Mouse (Mus musculus) hindbrain, embryonic 11.5 days (tissue): ENCODE data around the gene Mab21l2. TPM values are rescaled to one million over a fixed set of nuclear protein-coding genes. Genes with fewer than 3 reads are reported as not detected.

ENCODE experiments used
- ATAC-seq: fragments of 200-750 bp; cut with Nextera tagmentation; 2 replicates; pipeline ENCODE4 v1.8.0; 2017; ENCODE audit warnings: mild to moderate bottlenecking, moderate TSS enrichment, moderate library complexity; ENCODE audit not compliant: low FRiP score
- DNase-seq: peaks from one replicate; pipeline ENCODE4 v3.0.0-alpha.2; 2015; ENCODE audit warnings: low spot score
- H3K27ac ChIP-seq: fragments of 300-500 bp; sonication (generic); 2 replicates; pipeline ENCODE4 v1.5.1; 2014; ENCODE audit warnings: mild to moderate bottlenecking, low read depth, low read length
- H3K27me3 ChIP-seq: fragments of 300-500 bp; sonication (generic); 2 replicates; pipeline ENCODE4 v1.6.1; 2014; ENCODE audit warnings: mild to moderate bottlenecking, low read length, moderate library complexity, mixed read lengths; ENCODE audit not compliant: control insufficient read depth, insufficient read depth
- H3K36me3 ChIP-seq: fragments of 300-500 bp; sonication (generic); 2 replicates; pipeline ENCODE4 v1.6.1; 2014; ENCODE audit warnings: mild to moderate bottlenecking, low read length, moderate library complexity, mixed read lengths; ENCODE audit not compliant: control insufficient read depth, insufficient read depth
- H3K4me1 ChIP-seq: fragments of 300-500 bp; sonication (generic); replicated peaks from 2 replicates; pipeline ENCODE4 v1.6.1; 2014; ENCODE audit warnings: low read length, mixed read lengths; ENCODE audit not compliant: control insufficient read depth, insufficient read depth
- H3K4me2 ChIP-seq: fragments of 300-500 bp; sonication (generic); replicated peaks from 2 replicates; pipeline ENCODE4 v1.6.1; 2014; ENCODE audit warnings: mild to moderate bottlenecking, low read depth, low read length
- H3K4me3 ChIP-seq: fragments of 300-500 bp; sonication (generic); 2 replicates; pipeline ENCODE4 v1.5.1; 2014; ENCODE audit warnings: low read depth, low read length
- H3K9ac ChIP-seq: fragments of 300-500 bp; sonication (generic); 2 replicates; pipeline ENCODE4 v1.6.1; 2014; ENCODE audit warnings: low read depth, low read length
- H3K9me3 ChIP-seq: fragments of 300-500 bp; sonication (generic); 2 replicates; pipeline ENCODE4 v1.6.1; 2016; ENCODE audit warnings: low read length; ENCODE audit not compliant: control insufficient read depth
- WGBS: fragments of 180-500 bp; shearing (Covaris S2); extraction: QIAGEN DNeasy Blood & Tissue Kit; methylation state at CpG from one replicate; pipeline ENCODE4 v1.1.7; 2014; 5-methylcytosine and 5-hydroxymethylcytosine counted together
- polyA plus RNA-seq: library from polyadenylated mRNA; unstranded; fragments of >200 nt; fragmentation: Nextera tagmentation; extraction: Ambion mirVana; gene quantifications from 2 replicates; pipeline ENCODE4 v1.2.1, GENCODE M21; 2014

The Mab21l2 gene
- polyA plus RNA-seq, 1 experiment from 2014 or later, result 151 TPM

- ATAC-seq, result no peak
- no peaks in the 10 kb centered on the region for H3K9me3 ChIP-seq
- H3K4me2 ChIP-seq, result no peak overlapping the region; the same call in 1 of the 2 replicates
- peaks cover 12% of the 10 kb centered on the region for H3K27me3 ChIP-seq
- no peaks in the 10 kb centered on the region for H3K36me3 ChIP-seq
- peak; percentile 63 for DNase-seq
- peak overlapping the region; percentile 32 for H3K27ac ChIP-seq
- H3K4me1 ChIP-seq, result 0 out of 2 replicates have a peak, but pooled peaks cover 2% of the 10 kb centered on the region
- WGBS, result 27% methylated on average over 3 of the region's 3 CpGs
- H3K4me3 ChIP-seq, result peak overlapping the region; percentile 26
- H3K9ac ChIP-seq, result no peak overlapping the region
Measured at GRCm38 (mm10) chr3:86544785-86545184, 3.6 kb downstream of the Mab21l2 start.

- H3K4me3 ChIP-seq, result no peak overlapping the region
- H3K4me2 ChIP-seq, result no peak overlapping the region; the same call in 1 of the 2 replicates
- DNase-seq (no peak), ATAC-seq (no peak)
- H3K9ac ChIP-seq, result no peak overlapping the region
- no peaks in the 10 kb centered on the region for H3K9me3 ChIP-seq
- peak overlapping the region; percentile 47 for H3K27ac ChIP-seq
- peaks cover 6% of the 10 kb centered on the region for H3K27me3 ChIP-seq
- 77% methylated on average over 1 of the region's 1 CpGs for WGBS
- H3K4me1 ChIP-seq, result peaks cover 1% of the 10 kb centered on the region; the same call in 1 of the 2 replicates
- H3K36me3 ChIP-seq, result no peaks in the 10 kb centered on the region
Measured at GRCm38 (mm10) chr3:86541863-86542397, 6.5 kb downstream of the Mab21l2 start.

GRCm38 (mm10) chr3:86541074-86541614 lies 7.3 kb downstream of the Mab21l2 start:
- 48% methylated on average over 4 of the region's 4 CpGs for WGBS
- Histone ChIP-seq H3K4me3 (no peak overlapping the region), H3K27ac (peak overlapping the region; percentile 68), H3K27me3 (no peaks in the 10 kb centered on the region), H3K36me3 (no peaks in the 10 kb centered on the region), H3K4me2 (no peak overlapping the region; the same call in 1 of the 2 replicates), H3K9me3 (no peaks in the 10 kb centered on the region), H3K4me1 (no peaks in the 10 kb centered on the region; the same call in 1 of the 2 replicates), H3K9ac (0 out of 2 replicates have a peak overlapping the region, but pooled peaks have one; percentile 16)
- DNase-seq, result peak; percentile 48
- peak; percentile 72 for ATAC-seq

- no peak overlapping the region for H3K4me3 ChIP-seq
- H3K27ac ChIP-seq, result peak overlapping the region; percentile 51
- no peaks in the 10 kb centered on the region; the same call in 1 of the 2 replicates for H3K4me1 ChIP-seq
- ATAC-seq (peak; percentile 62), DNase-seq (peak; percentile 61)
- no peak overlapping the region for H3K9ac ChIP-seq
- no peaks in the 10 kb centered on the region for H3K27me3 ChIP-seq
- no peaks in the 10 kb centered on the region for H3K36me3 ChIP-seq
- no peaks in the 10 kb centered on the region for H3K9me3 ChIP-seq
- no peak overlapping the region; the same call in 1 of the 2 replicates for H3K4me2 ChIP-seq
- 35% methylated on average over 11 of the region's 11 CpGs for WGBS
Measured at GRCm38 (mm10) chr3:86539555-86540168, 8.8 kb downstream of the Mab21l2 start.

GRCm38 (mm10) chr3:86538645-86539554 lies 9.5 kb downstream of the Mab21l2 start:
- no peak overlapping the region for H3K4me2 ChIP-seq
- peak overlapping the region; percentile 51 for H3K27ac ChIP-seq
- H3K9ac ChIP-seq, result no peak overlapping the region

GRCm38 (mm10) chr3:86536751-86537150 lies 11.7 kb downstream of the Mab21l2 start:
- WGBS, result 56% methylated on average over 1 of the region's 1 CpGs
- no peaks in the 10 kb centered on the region for H3K36me3 ChIP-seq
- H3K4me3 ChIP-seq, result no peak overlapping the region
- no peak overlapping the region for H3K9ac ChIP-seq
- no peaks in the 10 kb centered on the region; the same call in 1 of the 2 replicates for H3K4me1 ChIP-seq
- no peaks in the 10 kb centered on the region for H3K27me3 ChIP-seq
- H3K9me3 ChIP-seq, result no peaks in the 10 kb centered on the region
- ATAC-seq (no peak), DNase-seq (no peak)
- H3K4me2 ChIP-seq, result no peak overlapping the region
- no peak overlapping the region for H3K27ac ChIP-seq

More at GRCm38 (mm10) chr3:86538645-86539554, 9.5 kb downstream of the Mab21l2 start:
- no peaks in the 10 kb centered on the region for H3K36me3 ChIP-seq
- H3K4me1 ChIP-seq, result no peaks in the 10 kb centered on the region; the same call in 1 of the 2 replicates
- H3K9me3 ChIP-seq, result no peaks in the 10 kb centered on the region
- 17% methylated on average over 13 of the region's 13 CpGs for WGBS
- H3K4me3 ChIP-seq, result no peak overlapping the region
- H3K27me3 ChIP-seq, result no peaks in the 10 kb centered on the region
- no peak for DNase-seq
- ATAC-seq, result peak; percentile 46; the same call in 1 of the 2 replicates

- ATAC-seq (no peak), DNase-seq (peak; percentile 33)
- Histone ChIP-seq H3K9ac (no peak overlapping the region), H3K27me3 (no peaks in the 10 kb centered on the region), H3K4me2 (no peak overlapping the region), H3K27ac (peak overlapping the region; percentile 71), H3K36me3 (no peaks in the 10 kb centered on the region), H3K4me3 (no peak overlapping the region), H3K4me1 (no peaks in the 10 kb centered on the region), H3K9me3 (no peaks in the 10 kb centered on the region)
- 54% methylated on average over 16 of the region's 16 CpGs for WGBS
Measured at GRCm38 (mm10) chr3:86531531-86532269, 16.7 kb downstream of the Mab21l2 start.
